Mouse (Mus musculus): ENCODE measurements at regions not wholly inside any gene's neighbourhood (a gene's known extent, or its start where the extent isn't known, plus 50 kb on each side); places are given as distances from the start of the nearest gene placed in this dataset.

DNA sequence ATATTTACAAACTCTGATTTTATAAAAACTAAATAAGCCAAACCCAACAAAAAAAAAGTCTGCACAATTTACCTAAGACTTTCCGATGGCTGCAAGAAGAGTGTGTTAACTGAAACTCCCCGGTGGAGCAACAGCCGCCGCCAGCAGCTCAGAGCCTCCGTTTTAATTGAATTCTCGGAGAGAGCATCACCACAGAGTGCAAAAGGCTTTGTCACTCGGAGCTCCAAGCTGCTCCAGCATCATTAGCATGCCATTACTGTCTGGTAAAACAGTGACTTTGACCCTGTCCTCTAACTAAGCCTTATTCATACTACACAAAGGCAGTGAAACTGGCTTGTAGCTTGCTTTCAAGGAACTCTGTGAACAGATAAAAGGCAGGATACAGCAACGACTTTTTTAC, 176.5 kb downstream of the Efnb2 start:
- no peak for TF ChIP-seq CTCF (IDR thresholded peaks at IDR 0.05; ENCODE audit: borderline replicate concordance, extremely low read depth, insufficient read depth, insufficient read length)
- TF ChIP-seq POLR2A (IDR thresholded peaks at IDR 0.05; ENCODE audit: borderline replicate concordance, extremely low read depth, insufficient read depth, insufficient read length, poor library complexity, severe bottlenecking), result no peak
